Comparison of ENCODE assay signal across 19 mouse cellular contexts in the genomic region with DNA sequence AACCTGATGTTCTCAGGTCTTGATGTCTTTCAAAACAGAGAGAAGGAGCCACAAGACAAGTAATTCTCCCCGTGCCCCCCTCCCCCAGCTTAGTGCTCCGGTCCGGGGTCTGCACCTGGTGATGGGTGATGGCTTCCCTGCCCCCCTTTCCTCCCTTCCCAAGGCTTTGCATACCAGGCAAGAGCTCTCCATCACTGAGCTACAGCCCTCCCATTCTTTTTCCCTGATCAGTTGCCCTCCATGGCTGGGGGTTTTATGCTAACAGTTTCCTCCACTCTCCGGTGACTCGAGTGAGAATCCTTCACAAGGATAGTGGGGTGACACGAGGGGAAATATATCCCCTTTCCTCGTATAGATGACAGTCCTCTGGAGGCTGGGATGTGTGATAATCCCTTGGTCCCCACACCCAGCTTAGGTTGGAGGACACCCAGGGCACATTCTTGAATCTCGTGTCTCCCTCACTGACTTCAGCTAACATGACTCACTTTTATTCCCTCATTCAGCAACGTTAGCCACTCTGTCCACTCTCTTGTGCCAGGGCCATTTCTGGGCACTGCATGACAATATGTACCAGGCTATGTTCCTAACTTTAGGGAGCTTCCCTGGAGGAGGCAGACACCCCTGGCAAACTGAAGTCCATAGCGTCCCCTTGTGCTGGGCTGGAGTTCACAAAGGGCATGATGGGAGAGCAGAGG.
DNase-seq lines count a peak whose midpoint lies in the region; ATAC-seq and TF ChIP-seq lines count a peak whose summit lies in the region.
"Had no signal": no experiment of that assay in that cellular context is flagged by ENCODE, and none has a peak within 500 bp of the region (broad histone marks: within the 10 kb centered on the region; RNA-seq: fewer than 3 reads in every experiment).

No protein-coding gene starts in this region.

- ATAC-seq in heart, embryonic 12.5 days (ENCODE audit: insufficient number of reproducible peaks, low FRiP score), result no peak
- no peak for ATAC-seq in lung, embryonic 16.5 days (ENCODE audit: low read depth)
- no peak for ATAC-seq in stomach, postnatal 0 days (ENCODE audit: low FRiP score, low TSS enrichment)
- ATAC-seq: CD4-positive, CD25-positive, alpha-beta regulatory T cell, adult 4 months; forebrain, postnatal 0 days; midbrain, embryonic 13.5 days had no signal

- TF ChIP-seq EP300 in stomach, postnatal 0 days (optimal IDR thresholded peaks at IDR 0.05), result no peak

- H3K4me2 ChIP-seq in heart, embryonic 12.5 days, result no peak overlapping the region
- H3K4me2 ChIP-seq in lung, embryonic 16.5 days (ENCODE audit: low read depth, low read length), result no peak overlapping the region
- H3K4me2 ChIP-seq in stomach, postnatal 0 days (replicated peaks; ENCODE audit: low read depth), result no peak overlapping the region
- H3K4me2 ChIP-seq: liver, embryonic 11.5 days; lung, embryonic 14.5 days; midbrain, embryonic 13.5 days had no signal

- no peak for TF ChIP-seq CTCF in lung, adult 2 months (IDR thresholded peaks at IDR 0.05; ENCODE audit: insufficient read depth, low read length)
- 0 out of 2 replicates have a peak, but pooled peaks have one; percentile 15 for TF ChIP-seq CTCF in stomach, postnatal 0 days (IDR thresholded peaks at IDR 0.05; ENCODE audit: low read depth)
- TF ChIP-seq CTCF in kidney, adult 2 months (conservative IDR thresholded peaks at IDR 0.05; ENCODE audit: insufficient read depth, insufficient read length, low read depth, low read length), result no peak

- peak; percentile 59 for DNase-seq in heart, adult 8-10 months (ENCODE audit: low spot score)
- DNase-seq in lung, adult 2 months, result no peak
- DNase-seq in stomach, postnatal 0 days (ENCODE audit: low spot score), result no peak
- DNase-seq in kidney, adult 2 months, result no peak
- DNase-seq: adrenal gland, adult 2 months; cerebellum, adult 11-12 months; cerebellum, postnatal 36 days; forebrain, postnatal 0 days; right cerebral cortex, postnatal 4 days; thymus, adult 2 months had no signal

- no peaks in the 10 kb centered on the region for H3K36me3 ChIP-seq in heart, embryonic 12.5 days
- H3K36me3 ChIP-seq in lung, embryonic 16.5 days (ENCODE audit: control insufficient read depth, insufficient read depth, low read length), result no peaks in the 10 kb centered on the region
- H3K36me3 ChIP-seq in stomach, postnatal 0 days (ENCODE audit: control insufficient read depth, insufficient read depth, low read length), result no peaks in the 10 kb centered on the region
- no peaks in the 10 kb centered on the region for H3K36me3 ChIP-seq in kidney, adult 2 months (ENCODE audit: control insufficient read depth, insufficient read depth, low read length)
- H3K36me3 ChIP-seq: G1E; hindbrain, embryonic 10.5 days; midbrain, embryonic 13.5 days had no signal

- peaks cover 4% of the 10 kb centered on the region for H3K4me1 ChIP-seq in heart, embryonic 12.5 days (replicated peaks)
- peaks cover 18% of the 10 kb centered on the region for H3K4me1 ChIP-seq in lung, embryonic 16.5 days (replicated peaks; ENCODE audit: control insufficient read depth, insufficient read depth, low read length)
- H3K4me1 ChIP-seq in lung, adult 2 months (ENCODE audit: control insufficient read depth, insufficient read depth, low read length), result peaks cover 18% of the 10 kb centered on the region
- H3K4me1 ChIP-seq in brown adipose tissue, adult 24 weeks (ENCODE audit: control insufficient read depth, insufficient read depth, insufficient read length, low read length), result peaks cover 60% of the 10 kb centered on the region
- H3K4me1 ChIP-seq in stomach, postnatal 0 days (replicated peaks; ENCODE audit: control insufficient read depth, insufficient read depth), result no peaks in the 10 kb centered on the region; the same call in 1 of the 2 replicates
- H3K4me1 ChIP-seq in kidney, adult 2 months (ENCODE audit: control insufficient read depth, insufficient read depth, low read length), result no peaks in the 10 kb centered on the region
- H3K4me1 ChIP-seq: midbrain, embryonic 13.5 days had no signal

- H3K27me3 ChIP-seq in heart, embryonic 12.5 days (replicated peaks), result 0 out of 2 replicates have a peak, but pooled peaks cover 7% of the 10 kb centered on the region
- H3K27me3 ChIP-seq in lung, embryonic 16.5 days (ENCODE audit: control insufficient read depth, insufficient read depth, low read depth, low read length), result no peaks in the 10 kb centered on the region
- H3K27me3 ChIP-seq in stomach, postnatal 0 days (ENCODE audit: control insufficient read depth, insufficient read depth, low read length), result no peaks in the 10 kb centered on the region
- no peaks in the 10 kb centered on the region for H3K27me3 ChIP-seq in kidney, adult 2 months (replicated peaks; ENCODE audit: control insufficient read depth, insufficient read depth, low read length)
- H3K27me3 ChIP-seq: midbrain, embryonic 13.5 days had no signal

- H3K9me3 ChIP-seq in heart, embryonic 12.5 days (replicated peaks), result peaks cover 6% of the 10 kb centered on the region; the same call in 1 of the 2 replicates
- no peaks in the 10 kb centered on the region; the same call in 1 of the 2 replicates for H3K9me3 ChIP-seq in lung, embryonic 16.5 days (ENCODE audit: control insufficient read depth, low read length)
- H3K9me3 ChIP-seq in stomach, postnatal 0 days (ENCODE audit: control insufficient read depth, low read length), result no peaks in the 10 kb centered on the region
- H3K9me3 ChIP-seq: G1E had no signal

- no peak overlapping the region for H3K4me3 ChIP-seq in heart, embryonic 12.5 days
- no peak overlapping the region for H3K4me3 ChIP-seq in lung, embryonic 16.5 days (ENCODE audit: low read length)
- no peak overlapping the region for H3K4me3 ChIP-seq in lung, adult 2 months (replicated peaks; ENCODE audit: extremely low read depth, low read depth, low read length)
- no peak overlapping the region for H3K4me3 ChIP-seq in brown adipose tissue, adult 24 weeks (ENCODE audit: insufficient read depth, low read depth, low read length)
- no peak overlapping the region for H3K4me3 ChIP-seq in stomach, postnatal 0 days (ENCODE audit: low read depth, low read length)
- no peak overlapping the region for H3K4me3 ChIP-seq in kidney, adult 2 months (ENCODE audit: insufficient read depth, low read depth, low read length)
- H3K4me3 ChIP-seq: hindbrain, embryonic 10.5 days; midbrain, embryonic 13.5 days had no signal

- no peak overlapping the region for H3K27ac ChIP-seq in heart, embryonic 12.5 days (ENCODE audit: poor library complexity, severe bottlenecking)
- H3K27ac ChIP-seq in lung, embryonic 16.5 days (ENCODE audit: low read length), result peak overlapping the region; percentile 69
- H3K27ac ChIP-seq in brown adipose tissue, adult 24 weeks (replicated peaks; ENCODE audit: low read depth, low read length), result peak overlapping the region; percentile 37
- peak overlapping the region; percentile 6; the same call in 1 of the 2 replicates for H3K27ac ChIP-seq in stomach, postnatal 0 days (replicated peaks)
- H3K27ac ChIP-seq in kidney, adult 2 months (ENCODE audit: insufficient read depth, low read depth, low read length), result no peak overlapping the region
- H3K27ac ChIP-seq: hindbrain, embryonic 10.5 days; midbrain, embryonic 13.5 days had no signal

- H3K9ac ChIP-seq in heart, embryonic 12.5 days, result no peak overlapping the region
- no peak overlapping the region for H3K9ac ChIP-seq in lung, embryonic 16.5 days (ENCODE audit: low read length)
- no peak overlapping the region for H3K9ac ChIP-seq in stomach, postnatal 0 days (ENCODE audit: low read length)
- H3K9ac ChIP-seq: forebrain, postnatal 0 days; lung, embryonic 14.5 days; midbrain, embryonic 13.5 days had no signal

- 76% methylated on average over 10 of the region's 10 CpGs for WGBS in heart, embryonic 12.5 days
- 64% methylated on average over 10 of the region's 10 CpGs for WGBS in lung, embryonic 16.5 days
- WGBS in lung, adult 2 months, result 66% methylated on average over 10 of the region's 10 CpGs
- WGBS in stomach, postnatal 0 days, result 66% methylated on average over 10 of the region's 10 CpGs
- WGBS in kidney, adult 2 months, result 75% methylated on average over 10 of the region's 10 CpGs

- no peak for TF ChIP-seq POLR2A in lung, adult 2 months (IDR thresholded peaks at IDR 0.05; ENCODE audit: borderline replicate concordance, extremely low read depth, low read depth, low read length)
- no peak for TF ChIP-seq POLR2A in kidney, adult 2 months (IDR thresholded peaks at IDR 0.05; ENCODE audit: low read depth, low read length)

Comparison
In these comparisons a context has a peak if more than half of its experiments do, and no peak if none do; other contexts are left out.
1. H3K27ac ChIP-seq: peak in lung, embryonic 16.5 days (single experiment), brown adipose tissue, adult 24 weeks (single experiment) and stomach, postnatal 0 days (single experiment); none in heart, embryonic 12.5 days (single experiment) and kidney, adult 2 months (single experiment).